Mouse (Mus musculus) embryonic stem cell, embryonic (primary cell): ENCODE data around the gene Mst1r.

Source experiments
- CTCF ChIA-PET, 4 experiments: fragments of 300-600 bp in 2 of 4; fragments of 350-600 bp in 2 of 4; sonication (Branson Sonifier 250); formaldehyde crosslinking; loops; one replicate each; lab custom pipeline; 2022; ENCODE audit warnings: inconsistent platforms in 2 of 4; lab: Charles Lee
- POLR2A ChIA-PET, 4 experiments: fragments of 300-600 bp in 2 of 4; fragments of 350-600 bp in 2 of 4; sonication (Branson Sonifier 250); formaldehyde crosslinking; loops; one replicate each; lab custom pipeline; 2022; ENCODE audit warnings: antibody characterized with exemption in 4 of 4, inconsistent platforms in 1 of 4; lab: Charles Lee

The Mst1r gene

GRCm38 (mm10) chr9:107901627-107901914, 5.1 kb upstream of the Mst1r start:
- ChIA-PET POLR2A (interaction anchor here in 3 of 4 experiments (0.7 to 3.4 kb wide), 56 partner anchors 8 to 299 kb away, joined by 3 to 25 read pairs (median 5); partner anchors contain the start of genes Amigo3 (in 3 of the 3), Apeh (in 3 of the 3), Gmppb (in 3 of the 3) and Inka1 (in 3 of the 3)), CTCF (interaction anchor here (0.5 to 7.8 kb wide), 127 partner anchors 8 to 389 kb away, joined by 3 to 139 read pairs (median 4); partner anchors contain the start of genes Amigo3 (in 3 of the 4), Gm20661 (in 3 of the 4), Gmppb (in 3 of the 4) and Mon1a (in 3 of the 4))

GRCm38 (mm10) chr9:107904726-107905125, 1.9 kb upstream of the Mst1r start:
- ChIA-PET CTCF (interaction anchor here (0.5 to 7.8 kb wide), 105 partner anchors 9 to 380 kb away, joined by 3 to 139 read pairs (median 4); partner anchors contain the start of genes Amigo3 (in 4 of the 4), Inka1 (in 3 of the 4), Ip6k1 (in 2 of the 4) and Mon1a (in 2 of the 4)), POLR2A (interaction anchor here in 3 of 4 experiments (0.5 to 5.6 kb wide), 28 partner anchors 10 to 271 kb away, joined by 3 to 43 read pairs (median 4); partner anchors contain the start of genes Inka1 (in 3 of the 3), Amigo3 (in 2 of the 3) and Gmppb (in 1 of the 3))

GRCm38 (mm10) chr9:107906967-107907800, 511 bp downstream of the Mst1r start:
- POLR2A ChIA-PET, result interaction anchor here (0.6 to 5.7 kb wide), 38 partner anchors 8 to 524 kb away, joined by 3 to 63 read pairs (median 4); partner anchors contain the start of genes Amigo3 (in 2 of the 4), Ip6k1 (in 2 of the 4), Rbm6 (in 2 of the 4) and Apeh (in 1 of the 4)
- CTCF ChIA-PET, result interaction anchor here (0.5 to 7.8 kb wide), 43 partner anchors 9 to 1827 kb away, joined by 3 to 139 read pairs (median 4); partner anchors contain the start of genes Amigo3 (in 2 of the 4), Apeh (in 1 of the 4), Bsn (in 1 of the 4) and Gmppb (in 1 of the 4)

GRCm38 (mm10) chr9:107907801-107908120, 1.1 kb downstream of the Mst1r start:
- ChIA-PET POLR2A (interaction anchor here in 3 of 4 experiments (0.6 to 5.7 kb wide), 22 partner anchors 13 to 523 kb away, joined by 3 to 63 read pairs (median 4); partner anchors contain the start of genes Ip6k1 (in 2 of the 3), Rbm6 (in 2 of the 3), Amigo3 (in 1 of the 3) and Gm20661 (in 1 of the 3)), CTCF (interaction anchor here (0.5 to 7.8 kb wide), 20 partner anchors 10 to 1827 kb away, joined by 3 to 139 read pairs (median 5); partner anchors contain the start of genes Amigo3 (in 2 of the 4) and Gmppb (in 1 of the 4))

- CTCF ChIA-PET, result interaction anchor here (0.6 to 5.8 kb wide), 11 partner anchors 7 to 316 kb away, joined by 3 to 88 read pairs (median 4); no protein-coding TSS in a partner anchor
- POLR2A ChIA-PET, result interaction anchor here in 2 of 4 experiments (0.6 to 5.7 kb wide), 12 partner anchors 12 to 192 kb away, joined by 3 to 63 read pairs (median 4); partner anchors contain the start of genes Amigo3 (in 1 of the 2), Gm20661 (in 1 of the 2) and Ip6k1 (in 1 of the 2)
Measured at GRCm38 (mm10) chr9:107908410-107909158, 1.9 kb downstream of the Mst1r start.

- POLR2A ChIA-PET, result interaction anchor here in 3 of 4 experiments (0.5 to 5.7 kb wide), 8 partner anchors 9 to 265 kb away, joined by 3 to 63 read pairs (median 3); partner anchors contain the start of gene Amigo3 (in 1 of the 3)
- CTCF ChIA-PET, result interaction anchor here in 2 of 4 experiments (0.9 to 5.8 kb wide), 4 partner anchors 9 to 53 kb away, joined by 3 to 88 read pairs (median 3); no protein-coding TSS in a partner anchor
Measured at GRCm38 (mm10) chr9:107910025-107910769, 3.5 kb downstream of the Mst1r start.

- ChIA-PET POLR2A (interaction anchor here in 2 of 4 experiments (0.6 to 1.6 kb wide), 9 partner anchors 8 to 71 kb away, joined by 3 to 4 read pairs (median 3); partner anchors contain the start of genes Inka1 (in 1 of the 2) and Mst1r (in 1 of the 2)), CTCF (interaction anchor here (0.5 to 6.2 kb wide), 14 partner anchors 8 to 222 kb away, joined by 3 to 38 read pairs (median 4); partner anchors contain the start of gene Mst1r (in 1 of the 4))
Measured at GRCm38 (mm10) chr9:107914764-107915420, 8.2 kb downstream of the Mst1r start.

GRCm38 (mm10) chr9:107917895-107918608, 11.4 kb downstream of the Mst1r start:
- ChIA-PET POLR2A (interaction anchor here in 3 of 4 experiments (0.6 to 9.2 kb wide), 8 partner anchors 8 to 283 kb away, joined by 3 to 63 read pairs (median 3); partner anchors contain the start of genes Gnai2 (in 1 of the 3), Inka1 (in 1 of the 3) and Mst1r (in 1 of the 3)), CTCF (interaction anchor here (0.6 to 6.2 kb wide), 8 partner anchors 12 to 247 kb away, joined by 3 to 38 read pairs (median 4); partner anchors contain the start of gene Mst1r (in 1 of the 4))

GRCm38 (mm10) chr9:107918884-107919283, 12.2 kb downstream of the Mst1r start:
- ChIA-PET POLR2A (interaction anchor here in 3 of 4 experiments (0.6 to 9.2 kb wide), 6 partner anchors 10 to 44 kb away, joined by 3 to 63 read pairs (median 3); partner anchors contain the start of gene Mst1r (in 1 of the 3)), CTCF (interaction anchor here (0.6 to 6.2 kb wide), 9 partner anchors 12 to 247 kb away, joined by 3 to 38 read pairs (median 4); partner anchors contain the start of gene Mst1r (in 2 of the 4))

- POLR2A ChIA-PET, result interaction anchor here in 3 of 4 experiments (0.6 to 9.2 kb wide), 8 partner anchors 10 to 43 kb away, joined by 3 to 63 read pairs (median 3); partner anchors contain the start of genes Mst1r (in 2 of the 3) and Camkv (in 1 of the 3)
Measured at GRCm38 (mm10) chr9:107919441-107919840, 12.8 kb downstream of the Mst1r start.

GRCm38 (mm10) chr9:107923021-107923420, 16.3 kb downstream of the Mst1r start:
- CTCF ChIA-PET, result interaction anchor here (0.5 to 3.4 kb wide), 38 partner anchors 8 to 118 kb away, joined by 3 to 27 read pairs (median 4); partner anchors contain the start of genes Mst1r (in 3 of the 4), Camkv (in 2 of the 4), Inka1 (in 2 of the 4) and Gm20661 (in 1 of the 4)
- POLR2A ChIA-PET, result interaction anchor here in 2 of 4 experiments (0.6 to 9.2 kb wide), 13 partner anchors 9 to 595 kb away, joined by 3 to 63 read pairs (median 4); partner anchors contain the start of genes Mst1r (in 2 of the 2), Amigo3 (in 1 of the 2) and Camkv (in 1 of the 2)

More at GRCm38 (mm10) chr9:107919441-107919840, 12.8 kb downstream of the Mst1r start:
- CTCF ChIA-PET, result interaction anchor here in 3 of 4 experiments (0.6 to 6.2 kb wide), 8 partner anchors 12 to 175 kb away, joined by 3 to 38 read pairs (median 4); partner anchors contain the start of genes Mst1r (in 2 of the 3) and Apeh (in 1 of the 3)

- POLR2A ChIA-PET, result interaction anchor here in 1 of 4 experiments (0.9 to 9.2 kb wide), 4 partner anchors 11 to 15 kb away, joined by 3 to 63 read pairs (median 4); partner anchors contain the start of gene Mst1r
- CTCF ChIA-PET, result interaction anchor here in 3 of 4 experiments (0.9 to 3.3 kb wide), 22 partner anchors 8 to 279 kb away, joined by 3 to 27 read pairs (median 4); partner anchors contain the start of genes Camkv (in 2 of the 3), Gm20661 (in 1 of the 3), Mon1a (in 1 of the 3) and Mst1r (in 1 of the 3)
Measured at GRCm38 (mm10) chr9:107923956-107924355, 17.3 kb downstream of the Mst1r start.

GRCm38 (mm10) chr9:107925251-107925650, 18.6 kb downstream of the Mst1r start:
- CTCF ChIA-PET, result interaction anchor here in 3 of 4 experiments (0.8 to 2.3 kb wide), 4 partner anchors 11 to 24 kb away, joined by 3 to 8 read pairs (median 4); partner anchors contain the start of gene Camkv (in 1 of the 3)
- POLR2A ChIA-PET, result interaction anchor here in 3 of 4 experiments (0.6 to 9.2 kb wide), 7 partner anchors 11 to 128 kb away, joined by 3 to 63 read pairs (median 4); partner anchors contain the start of genes Amigo3 (in 1 of the 3), Ip6k1 (in 1 of the 3) and Mst1r (in 1 of the 3)
